Mouse (Mus musculus): ENCODE results near the gene Babam1. TPM values are rescaled to one million over a fixed set of nuclear protein-coding genes. Genes with fewer than 3 reads are reported as not detected.

Babam1 gene
- polyA plus RNA-seq, 1 experiment from 2014 or later = 102 TPM

DNA sequence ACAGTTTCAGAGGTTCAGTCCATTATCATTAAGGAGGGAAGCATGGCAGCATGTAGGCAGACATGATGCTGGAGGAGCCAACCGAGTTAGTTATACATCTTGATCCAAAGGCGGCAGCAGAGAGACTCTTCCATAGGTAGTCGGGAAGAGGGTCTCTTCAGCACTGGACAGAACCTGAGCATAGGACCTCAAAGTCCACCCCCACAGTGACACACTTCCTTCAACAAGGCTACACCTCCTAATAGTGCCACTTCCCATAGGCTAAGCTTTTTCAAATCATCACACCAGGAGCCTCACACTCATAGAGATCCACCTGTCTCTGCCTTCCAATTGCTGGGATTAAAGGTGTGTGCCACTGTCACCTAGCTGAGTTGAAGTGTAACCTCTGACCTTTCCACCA is 40.4 kb downstream of the Babam1 start:
- H3K4me1 ChIP-seq = no peaks in the 10 kb centered on the region
- no peaks in the 10 kb centered on the region for H3K36me3 ChIP-seq
- no peak overlapping the region for H3K9ac ChIP-seq (replicated peaks)
- no peak overlapping the region for H3K27ac ChIP-seq (replicated peaks)
- no peak for ATAC-seq (ENCODE audit: low FRiP score, low read depth)
- WGBS = 59% methylated on average over 3 of the region's 3 CpGs
- H3K4me2 ChIP-seq (replicated peaks) = no peak overlapping the region
- H3K9me3 ChIP-seq = no peaks in the 10 kb centered on the region
- no peak overlapping the region for H3K4me3 ChIP-seq
- peaks cover 3% of the 10 kb centered on the region for H3K27me3 ChIP-seq

DNA sequence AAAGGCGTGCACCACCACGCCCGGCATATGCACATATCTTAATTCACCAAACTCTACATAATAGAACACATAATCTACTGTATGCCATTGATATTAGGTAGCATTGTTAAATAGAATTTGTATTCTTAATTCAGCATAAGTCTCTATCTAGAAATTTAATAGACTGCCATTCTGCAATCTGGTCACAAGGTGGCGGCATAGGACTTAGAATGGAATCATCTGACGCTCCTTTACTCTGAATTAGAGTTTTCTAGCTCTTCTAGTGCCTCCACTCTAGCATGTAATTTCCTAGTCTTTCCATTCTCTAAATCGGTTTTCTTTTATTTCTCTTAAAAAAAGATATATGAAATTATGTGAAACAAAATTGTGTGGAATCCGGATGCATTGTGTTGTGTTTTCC is 44.7 kb downstream of the Babam1 start:
- H3K27me3 ChIP-seq = peaks cover 8% of the 10 kb centered on the region

DNA sequence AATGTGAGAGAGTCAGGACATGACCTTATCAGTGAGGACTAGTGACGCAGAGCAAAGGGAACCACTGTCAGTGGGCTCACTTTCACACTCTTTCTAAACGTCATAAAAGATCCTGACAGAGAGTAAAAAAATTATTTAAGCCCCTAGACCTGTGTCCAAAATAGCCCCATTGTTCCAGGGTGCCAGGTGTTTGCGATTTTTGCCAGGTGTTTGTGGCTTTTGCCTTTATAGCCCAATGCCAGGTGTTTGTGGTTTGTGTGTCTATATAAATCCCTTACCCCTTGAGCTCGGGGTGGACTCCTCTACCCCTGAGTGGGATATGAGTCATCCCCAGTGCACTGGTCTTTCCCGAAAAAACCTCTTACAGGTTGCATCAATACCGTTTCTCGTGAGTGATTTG is 48.4 kb downstream of the Babam1 start:
- Histone ChIP-seq H3K4me3 (no peak overlapping the region), H3K4me1 (no peaks in the 10 kb centered on the region), H3K27me3 (peaks cover 8% of the 10 kb centered on the region), H3K27ac (replicated peaks) (no peak overlapping the region), H3K4me2 (replicated peaks) (no peak overlapping the region), H3K9ac (replicated peaks) (no peak overlapping the region), H3K36me3 (no peaks in the 10 kb centered on the region), H3K9me3 (no peaks in the 10 kb centered on the region)
- WGBS = 87% methylated on average over 7 of the region's 7 CpGs
- ATAC-seq (ENCODE audit: low FRiP score, low read depth) = no peak

More for the DNA sequence above, 44.7 kb downstream of the Babam1 start:
- H3K4me2 ChIP-seq (replicated peaks) = no peak overlapping the region
- H3K9me3 ChIP-seq = no peaks in the 10 kb centered on the region
- no peaks in the 10 kb centered on the region for H3K4me1 ChIP-seq
- WGBS = under 1% methylated on average over 7 of the region's 7 CpGs
- no peak overlapping the region for H3K27ac ChIP-seq (replicated peaks)
- no peak overlapping the region for H3K9ac ChIP-seq (replicated peaks)
- ATAC-seq (ENCODE audit: low FRiP score, low read depth) = no peak
- H3K36me3 ChIP-seq = no peaks in the 10 kb centered on the region
- no peak overlapping the region for H3K4me3 ChIP-seq

DNA sequence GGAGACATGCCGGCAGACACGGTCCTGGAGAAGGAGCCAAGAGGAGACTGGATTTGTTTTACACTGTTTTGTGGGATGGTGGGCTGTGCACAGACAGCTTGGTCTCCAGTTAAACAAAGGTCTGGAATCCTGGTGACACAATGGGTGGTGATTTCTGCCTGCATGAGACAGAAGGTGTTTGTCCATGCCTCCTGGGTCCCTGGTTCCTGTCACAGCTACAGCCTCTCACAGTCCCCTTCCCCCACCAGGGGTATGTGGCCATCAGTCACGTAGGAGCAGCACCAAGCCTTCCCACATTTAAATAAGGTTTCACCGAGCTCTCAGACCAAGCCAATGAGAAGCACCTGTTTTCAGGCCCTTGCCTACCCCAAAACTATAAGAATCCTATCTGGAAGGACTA is 54.7 kb downstream of the Babam1 start:
- peaks cover 4% of the 10 kb centered on the region; the same call in 1 of the 2 replicates for H3K36me3 ChIP-seq
- H3K4me2 ChIP-seq (replicated peaks) = no peak overlapping the region
- ATAC-seq (ENCODE audit: low FRiP score, low read depth) = no peak
- H3K4me3 ChIP-seq = no peak overlapping the region
- H3K9ac ChIP-seq (replicated peaks) = no peak overlapping the region
- H3K27me3 ChIP-seq = peaks cover 3% of the 10 kb centered on the region; the same call in 1 of the 2 replicates
- 67% methylated on average over 4 of the region's 4 CpGs for WGBS
- no peaks in the 10 kb centered on the region for H3K4me1 ChIP-seq
- H3K9me3 ChIP-seq = no peaks in the 10 kb centered on the region
- no peak overlapping the region for H3K27ac ChIP-seq (replicated peaks)

DNA sequence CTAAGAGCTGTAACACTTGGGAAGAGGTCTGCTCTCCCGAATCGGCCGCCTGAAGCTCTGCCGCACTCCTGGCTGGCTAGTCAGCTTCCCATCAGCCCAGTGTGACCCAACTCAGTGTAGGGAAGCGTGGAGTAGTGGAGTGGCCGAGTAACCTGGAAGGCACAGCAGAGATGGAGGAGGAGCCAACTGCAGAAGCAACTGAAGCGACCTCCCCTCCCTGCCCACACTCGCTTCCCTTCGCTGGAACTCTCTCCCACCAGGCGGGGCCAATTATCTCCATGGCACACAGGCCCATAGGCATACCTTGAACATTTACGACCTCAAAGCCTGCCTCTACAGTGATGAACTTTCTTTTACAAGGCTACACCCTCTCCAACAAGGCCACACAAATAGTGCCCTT is 55.1 kb downstream of the Babam1 start:
- no peak for ATAC-seq (ENCODE audit: low FRiP score, low read depth)
- Histone ChIP-seq H3K9me3 (no peaks in the 10 kb centered on the region), H3K36me3 (peaks cover 9% of the 10 kb centered on the region), H3K4me3 (no peak overlapping the region), H3K4me1 (no peaks in the 10 kb centered on the region), H3K27me3 (peaks cover 3% of the 10 kb centered on the region; the same call in 1 of the 2 replicates), H3K27ac (replicated peaks) (no peak overlapping the region), H3K9ac (replicated peaks) (no peak overlapping the region), H3K4me2 (replicated peaks) (no peak overlapping the region)
- WGBS = 62% methylated on average over 11 of the region's 11 CpGs

DNA sequence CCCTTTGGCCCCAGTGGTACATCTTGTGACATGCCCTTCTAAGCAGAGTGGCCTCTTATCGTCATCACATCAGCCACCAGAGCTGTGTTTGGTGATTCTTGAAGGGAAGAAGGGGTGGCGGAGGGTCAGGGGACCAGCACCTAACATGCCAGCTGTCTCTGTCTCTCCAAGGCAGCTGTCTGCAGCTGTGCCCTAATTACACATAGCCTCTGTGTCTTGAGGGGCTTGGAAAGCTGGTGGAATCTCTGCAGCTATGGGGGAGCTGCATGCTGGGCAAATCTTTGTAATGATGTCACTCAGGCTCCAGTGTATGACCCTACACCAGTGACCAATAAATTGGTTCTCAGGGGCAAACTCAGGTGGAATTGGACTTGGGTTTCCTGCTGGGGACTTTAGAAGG is 56.0 kb downstream of the Babam1 start:
- 69% methylated on average over 2 of the region's 2 CpGs for WGBS
- Histone ChIP-seq H3K9me3 (no peaks in the 10 kb centered on the region), H3K4me3 (no peak overlapping the region), H3K27me3 (peaks cover 3% of the 10 kb centered on the region; the same call in 1 of the 2 replicates), H3K27ac (replicated peaks) (no peak overlapping the region), H3K9ac (replicated peaks) (no peak overlapping the region), H3K4me1 (no peaks in the 10 kb centered on the region), H3K4me2 (replicated peaks) (no peak overlapping the region), H3K36me3 (peaks cover 17% of the 10 kb centered on the region)
- ATAC-seq (ENCODE audit: low FRiP score, low read depth) = no peak

Other genes starting within 250 kb of the Babam1 start
- gene Myo9b, start 124.1 kb upstream of the Babam1 start, polyA plus RNA-seq (2016; fragmentation: Nextera tagmentation; extraction: Ambion mirVana) = 26.0 and 28.1 TPM in 2 replicates
- gene Haus8, start 123.9 kb upstream of the Babam1 start, polyA plus RNA-seq (2016; fragmentation: Nextera tagmentation; extraction: Ambion mirVana) = 53.0 and 57.7 TPM in 2 replicates
- gene Use1, start 30.0 kb upstream of the Babam1 start, polyA plus RNA-seq (2016; fragmentation: Nextera tagmentation; extraction: Ambion mirVana) = 75.8 and 82.5 TPM in 2 replicates
- 4.5 and 6.3 TPM in 2 replicates for gene Ocel1, start 25.6 kb upstream of the Babam1 start, polyA plus RNA-seq (2016; fragmentation: Nextera tagmentation; extraction: Ambion mirVana)
- gene Nr2f6, start 14.9 kb upstream of the Babam1 start, polyA plus RNA-seq (2016; fragmentation: Nextera tagmentation; extraction: Ambion mirVana) = 54.4 and 58.5 TPM in 2 replicates
- 5.6 and 5.9 TPM in 2 replicates for gene Ushbp1, start 1.1 kb upstream of the Babam1 start, polyA plus RNA-seq (2016; fragmentation: Nextera tagmentation; extraction: Ambion mirVana)
- gene Ankle1, start 9.1 kb downstream of the Babam1 start, polyA plus RNA-seq (2016; fragmentation: Nextera tagmentation; extraction: Ambion mirVana) = 34.8 and 39.1 TPM in 2 replicates
- 109 and 111 TPM in 2 replicates for gene Abhd8, start 66.8 kb downstream of the Babam1 start, polyA plus RNA-seq (2016; fragmentation: Nextera tagmentation; extraction: Ambion mirVana)
- gene Mrpl34, start 68.1 kb downstream of the Babam1 start, polyA plus RNA-seq (2016; fragmentation: Nextera tagmentation; extraction: Ambion mirVana) = 235 and 245 TPM in 2 replicates
- 145 and 152 TPM in 2 replicates for gene Dda1, start 72.3 kb downstream of the Babam1 start, polyA plus RNA-seq (2016; fragmentation: Nextera tagmentation; extraction: Ambion mirVana)
- 14.2 and 18.7 TPM in 2 replicates for gene Ano8, start 89.1 kb downstream of the Babam1 start, polyA plus RNA-seq (2016; fragmentation: Nextera tagmentation; extraction: Ambion mirVana)
- 15.5 and 18.3 TPM in 2 replicates for gene Gtpbp3, start 91.2 kb downstream of the Babam1 start, polyA plus RNA-seq (2016; fragmentation: Nextera tagmentation; extraction: Ambion mirVana)
- gene Plvap, start 114.9 kb downstream of the Babam1 start, polyA plus RNA-seq (2016; fragmentation: Nextera tagmentation; extraction: Ambion mirVana) = 26.9 and 29.5 TPM in 2 replicates
- 0.13 and 0.41 TPM in 2 replicates for gene Ccdc194, start 128.8 kb downstream of the Babam1 start, polyA plus RNA-seq (2016; fragmentation: Nextera tagmentation; extraction: Ambion mirVana)
- 13.1 and 14.5 TPM in 2 replicates for gene Bst2, start 140.6 kb downstream of the Babam1 start, polyA plus RNA-seq (2016; fragmentation: Nextera tagmentation; extraction: Ambion mirVana)
- 54.0 and 57.0 TPM in 2 replicates for gene Mvb12a, start 146.1 kb downstream of the Babam1 start, polyA plus RNA-seq (2016; fragmentation: Nextera tagmentation; extraction: Ambion mirVana)
- 0.14 TPM in 2 replicates for gene Tmem221, start 162.0 kb downstream of the Babam1 start, polyA plus RNA-seq (2016; fragmentation: Nextera tagmentation; extraction: Ambion mirVana)
- not detected in 2 replicates for gene Nxnl1, start 169.7 kb downstream of the Babam1 start, polyA plus RNA-seq (2016; fragmentation: Nextera tagmentation; extraction: Ambion mirVana)
- 38.4 and 44.4 TPM in 2 replicates for gene Slc27a1, start 172.0 kb downstream of the Babam1 start, polyA plus RNA-seq (2016; fragmentation: Nextera tagmentation; extraction: Ambion mirVana)
- gene Pgls, start 195.3 kb downstream of the Babam1 start, polyA plus RNA-seq (2016; fragmentation: Nextera tagmentation; extraction: Ambion mirVana) = 215 and 216 TPM in 2 replicates
- gene Fam129c, start 200.8 kb downstream of the Babam1 start, polyA plus RNA-seq (2016; fragmentation: Nextera tagmentation; extraction: Ambion mirVana) = 6.5 and 6.9 TPM in 2 replicates
- gene Colgalt1, start 214.1 kb downstream of the Babam1 start, polyA plus RNA-seq (2016; fragmentation: Nextera tagmentation; extraction: Ambion mirVana) = 52.1 and 56.2 TPM in 2 replicates